Mouse (Mus musculus): ENCODE data around the gene Olfr749.

DNA sequence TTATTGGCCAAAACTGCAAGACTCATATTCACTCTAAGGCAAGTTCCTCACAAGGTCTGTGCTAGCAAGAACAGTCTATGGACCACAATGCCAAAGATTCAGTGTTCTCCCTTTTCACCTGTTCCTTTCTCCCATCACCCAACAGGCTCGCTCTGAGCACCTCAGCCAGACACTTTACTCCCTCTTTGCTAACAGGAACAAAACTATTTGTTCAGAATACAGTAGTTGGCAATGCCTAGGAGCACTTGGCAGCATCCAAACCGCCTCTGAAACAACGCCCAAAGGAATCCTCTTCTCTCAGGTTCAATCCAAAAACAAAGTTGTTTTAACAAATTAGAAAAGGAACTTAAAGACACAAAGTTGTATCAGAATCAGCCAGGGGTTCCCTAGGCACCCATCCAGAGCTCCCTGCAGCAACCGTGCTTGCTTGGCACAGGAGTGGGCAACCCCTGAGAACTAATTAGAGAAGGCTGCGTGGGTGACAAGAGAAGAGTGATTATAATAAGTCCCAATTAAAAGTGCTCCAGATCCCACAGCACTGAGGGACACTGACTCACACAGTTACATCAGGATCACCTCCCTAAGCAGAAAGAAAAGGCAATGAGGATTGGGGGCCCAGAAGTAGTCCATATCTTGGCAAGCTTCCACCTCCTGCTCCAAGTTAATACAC lies 13.7 kb upstream of the Olfr749 start:
- TF ChIP-seq CTCF (IDR thresholded peaks at IDR 0.05; ENCODE audit: borderline replicate concordance, insufficient read depth, low read length) (no peak), POLR2A (IDR thresholded peaks at IDR 0.05; ENCODE audit: low read depth, low read length) (no peak)
